Comparison of ENCODE assay signal across 22 mouse cellular contexts in the genomic region with DNA sequence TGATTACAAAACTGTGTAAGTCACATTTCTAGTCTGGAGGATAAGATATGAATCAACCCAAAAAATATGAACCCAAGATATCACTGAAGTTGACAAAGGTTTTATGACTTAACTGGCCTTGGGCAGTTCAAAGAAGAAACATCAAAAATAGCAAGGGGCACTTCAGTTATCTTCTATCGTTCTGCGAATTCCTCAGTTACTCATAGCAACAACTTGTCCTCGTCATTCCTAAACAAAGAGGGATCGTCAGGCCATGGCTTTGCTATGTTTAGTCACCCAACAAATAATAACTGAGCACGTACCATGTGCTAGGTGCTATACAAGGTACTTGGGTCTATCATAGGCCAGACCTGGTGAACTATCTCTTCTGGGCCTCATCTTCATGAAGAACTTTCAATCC. TPM values are rescaled to one million over a fixed set of nuclear protein-coding genes. Genes with fewer than 3 reads are reported as not detected.
"Had no signal": no experiment of that assay in that cellular context is flagged by ENCODE, and none has a peak within 500 bp of the region (broad histone marks: within the 10 kb centered on the region; RNA-seq: fewer than 3 reads in every experiment).

No protein-coding gene starts in this region.

- H3K27me3 ChIP-seq: midbrain, embryonic 13.5 days; neural tube, embryonic 13.5 days; neural tube, embryonic 15.5 days had no signal

- ATAC-seq: midbrain, embryonic 13.5 days; midbrain, embryonic 16.5 days had no signal

- DNase-seq: lung, adult 18-20 months; lung, embryonic 14.5 days; lung, postnatal 10 days; lung, postnatal 4 days; retina, postnatal 1 day; right cerebral cortex, adult 18-20 months; right cerebral cortex, postnatal 25 days; right cerebral cortex, postnatal 4 days; spleen, adult 18-20 months; thymus, adult 18-20 months; thymus, postnatal 14 days; thymus, postnatal 36 days had no signal

- H3K36me3 ChIP-seq: midbrain, embryonic 10.5 days; midbrain, embryonic 13.5 days; neural tube, embryonic 13.5 days; neural tube, embryonic 15.5 days had no signal

- H3K4me3 ChIP-seq: midbrain, embryonic 10.5 days; midbrain, embryonic 13.5 days; myocyte; neural tube, embryonic 13.5 days; neural tube, embryonic 15.5 days had no signal

- H3K27ac ChIP-seq: midbrain, embryonic 10.5 days; midbrain, embryonic 13.5 days; neural tube, embryonic 13.5 days; neural tube, embryonic 15.5 days had no signal

- H3K9ac ChIP-seq: lung, embryonic 14.5 days; midbrain, embryonic 13.5 days; neural tube, embryonic 13.5 days; neural tube, embryonic 15.5 days had no signal

- H3K4me2 ChIP-seq: lung, embryonic 14.5 days; midbrain, embryonic 13.5 days; neural tube, embryonic 13.5 days; neural tube, embryonic 15.5 days had no signal

- H3K4me1 ChIP-seq: midbrain, embryonic 10.5 days; midbrain, embryonic 13.5 days; neural tube, embryonic 13.5 days; neural tube, embryonic 15.5 days had no signal

- H3K9me3 ChIP-seq: midbrain, embryonic 10.5 days; midbrain, embryonic 13.5 days; neural tube, embryonic 13.5 days; neural tube, embryonic 15.5 days had no signal

RNA-seq across cellular contexts. Expression of a gene that starts 5.3 kb away (rescaled TPM):
- total RNA-seq: megakaryocyte, adult 5-6 weeks; megakaryocyte-erythroid progenitor cell, adult 5-6 weeks had no signal
- polyA plus RNA-seq: lung, embryonic 16.5 days; midbrain, embryonic 13.5 days; midbrain, embryonic 16.5 days; myocyte; neural tube, embryonic 13.5 days; neural tube, embryonic 15.5 days; small intestine, adult 2 months had no signal
